Mouse (Mus musculus) MEL (cell line): Measurements from ENCODE around the gene Daam1.

Experiments
- CHD1 ChIP-seq: IDR thresholded peaks from 2 replicates; pipeline ENCODE4 v1.6.1; 2012; ENCODE audit warnings: low read depth, mild to moderate bottlenecking, inconsistent platforms, low read length, improper control_type of control experiment
- CTCF ChIP-seq, 3 experiments: IDR thresholded peaks in 2 of 3; conservative IDR thresholded peaks in 1 of 3; 2 replicates each; pipeline ENCODE4 v1.5.1; 2011 to 2012; ENCODE audit warnings: low read length in 3 of 3, low read depth in 2 of 3, mild to moderate bottlenecking in 2 of 3, improper control_type of control experiment in 1 of 3, inconsistent platforms in 1 of 3, mixed read lengths in 1 of 3, moderate library complexity in 1 of 3; ENCODE audit not compliant: control insufficient read depth in 1 of 3, insufficient read depth in 1 of 3, poor library complexity in 1 of 3, severe bottlenecking in 1 of 3
- ETS1 ChIP-seq: IDR thresholded peaks from 2 replicates; pipeline ENCODE4 v1.6.1; 2012; ENCODE audit warnings: low read depth, mild to moderate bottlenecking, inconsistent platforms, low read length, improper control_type of control experiment, moderate library complexity
- GABPA ChIP-seq: IDR thresholded peaks from 2 replicates; pipeline ENCODE4 v1.6.1; 2012; ENCODE audit warnings: low read depth, mild to moderate bottlenecking, inconsistent platforms, low read length, improper control_type of control experiment, moderate library complexity
- GATA1 ChIP-seq: IDR thresholded peaks from 2 replicates; pipeline ENCODE4 v1.6.1; 2011; ENCODE audit warnings: low read depth, low read length, improper control_type of control experiment
- KAT2A ChIP-seq: conservative IDR thresholded peaks from 2 replicates; pipeline ENCODE4 v1.6.1; 2012; ENCODE audit warnings: low read depth, low read length, improper control_type of control experiment, inconsistent platforms
- MAFK ChIP-seq: IDR thresholded peaks from 2 replicates; pipeline ENCODE4 v1.6.1; 2011; ENCODE audit warnings: low read depth, mild to moderate bottlenecking, low read length, improper control_type of control experiment, borderline replicate concordance
- MAX ChIP-seq: IDR thresholded peaks from 2 replicates; pipeline ENCODE4 v1.6.1; 2011; ENCODE audit warnings: low read length, improper control_type of control experiment
- MEF2A ChIP-seq: IDR thresholded peaks from 2 replicates; pipeline ENCODE4 v1.6.1; 2014; ENCODE audit warnings: low read depth, mild to moderate bottlenecking, inconsistent platforms, low read length, improper control_type of control experiment; ENCODE audit not compliant: poor library complexity, insufficient replicate concordance, severe bottlenecking; ENCODE audit errors: extremely low read depth
- MYB ChIP-seq: IDR thresholded peaks from 2 replicates; pipeline ENCODE4 v1.6.1; 2011; ENCODE audit warnings: mild to moderate bottlenecking, low read depth, low read length, improper control_type of control experiment
- MYC ChIP-seq: IDR thresholded peaks from 2 replicates; pipeline ENCODE4 v1.6.1; 2011; ENCODE audit warnings: low read depth, mild to moderate bottlenecking, low read length, improper control_type of control experiment, moderate library complexity
- POLR2A ChIP-seq, 2 experiments: IDR thresholded peaks; 2 replicates each; pipeline ENCODE4 v1.6.1; 2011 to 2012; ENCODE audit warnings: low read length in 2 of 2, mild to moderate bottlenecking in 2 of 2, control low read depth in 1 of 2, improper control_type of control experiment in 1 of 2, low read depth in 1 of 2, moderate library complexity in 1 of 2; ENCODE audit not compliant: control insufficient read depth in 1 of 2, insufficient read depth in 1 of 2, poor library complexity in 1 of 2
- SIN3A ChIP-seq: IDR thresholded peaks from 2 replicates; pipeline ENCODE4 v1.6.1; 2012; ENCODE audit warnings: low read length, improper control_type of control experiment, inconsistent platforms
- TBP ChIP-seq: IDR thresholded peaks from 2 replicates; pipeline ENCODE4 v1.8.0; 2011; ENCODE audit warnings: low read depth, low read length, improper control_type of control experiment

GRCm38 (mm10) chr12:71948972-71949371 lies 118.1 kb downstream of the Daam1 start:
- TF ChIP-seq KAT2A (no peak), MAX (no peak), POLR2A (IDR thresholded peaks at IDR 0.05; ENCODE audit: control insufficient read depth in 1 of 2, insufficient read depth in 1 of 2, low read depth in 1 of 2, low read length in 2 of 2, poor library complexity in 1 of 2) (no peak), CHD1 (no peak), GABPA (no peak), GATA1 (no peak), CTCF (IDR thresholded peaks at IDR 0.05 in 2 of 3, conservative IDR thresholded peaks at IDR 0.05 in 1 of 3; ENCODE audit: control insufficient read depth in 1 of 3, insufficient read depth in 1 of 3, low read depth in 2 of 3, low read length in 3 of 3, poor library complexity in 1 of 3, severe bottlenecking in 1 of 3) (no peak), MAFK (no peak), MEF2A (no peak), ETS1 (no peak), MYB (no peak), SIN3A (no peak), TBP (no peak), MYC (no peak)
